Mouse (Mus musculus): ENCODE results near the gene Ntm. TPM values are rescaled to one million over a fixed set of nuclear protein-coding genes. Genes with fewer than 3 reads are reported as not detected.
A peak's percentile ranks its signal among the peaks of the same experiment; 100 is the strongest.

Gene Ntm
- total RNA-seq, 2 experiments from 2014 or later: 9.7 to 10.8 TPM

DNA sequence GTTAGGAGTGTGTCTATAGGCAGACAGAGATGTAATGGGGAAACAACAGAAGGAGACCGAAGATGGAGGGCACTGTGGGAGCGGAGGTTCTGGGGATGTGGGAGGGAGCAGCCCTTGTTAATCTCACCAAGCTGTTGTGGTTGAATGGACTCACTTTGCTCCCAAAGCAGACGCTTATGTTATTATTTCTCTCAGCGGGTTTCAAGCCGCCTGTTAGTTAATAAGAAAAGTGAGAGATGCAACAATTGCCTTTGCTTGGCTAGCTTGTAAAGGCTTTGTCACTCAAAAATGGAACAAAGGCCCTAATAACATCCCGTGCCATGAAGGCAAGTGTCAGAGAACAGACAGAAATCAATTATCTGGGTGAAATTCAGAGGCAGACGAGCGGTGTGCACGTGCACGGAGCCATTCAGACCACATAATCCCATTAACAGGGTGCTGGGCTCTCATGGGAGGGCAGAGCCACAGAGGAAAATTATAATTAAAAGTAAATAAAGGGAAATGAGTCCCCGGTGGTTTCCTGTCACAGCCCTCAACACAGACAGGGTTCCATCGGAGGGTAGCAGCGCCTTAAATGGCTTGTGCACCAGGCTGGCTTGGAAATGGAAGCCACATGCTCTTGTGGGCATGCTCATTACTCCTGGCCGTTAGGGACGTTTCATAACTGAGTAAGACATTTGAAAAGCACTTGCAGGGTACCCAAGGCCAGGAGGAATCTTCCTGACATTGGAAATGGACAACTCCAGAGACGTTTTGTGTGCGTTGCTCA lies 448.2 kb downstream of the Ntm start:
- no peak for DNase-seq (ENCODE audit: low spot score in 2 of 2)

- no peak for DNase-seq (ENCODE audit: low spot score in 2 of 2)
Measured at GRCm38 (mm10) chr9:29496002-29496401, 466.9 kb downstream of the Ntm start.

DNA sequence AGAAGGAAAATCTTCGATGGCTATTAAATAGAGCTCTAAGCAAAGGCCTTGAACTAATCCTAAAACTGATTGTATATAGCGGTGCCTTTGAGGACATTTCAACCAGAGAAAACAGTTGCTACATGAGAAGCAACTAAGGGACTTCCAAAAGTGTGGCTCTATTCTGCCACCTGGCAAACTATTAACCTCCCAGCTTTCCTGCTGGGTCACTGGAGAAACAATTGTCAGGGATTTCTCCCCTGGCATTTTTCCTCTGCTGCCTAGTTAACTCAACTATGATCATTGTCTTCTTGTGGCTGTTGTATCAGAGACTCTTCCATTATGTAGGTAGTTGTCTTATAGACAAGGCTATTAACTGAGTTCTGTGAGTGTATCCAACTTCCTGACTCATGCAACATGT lies 480.7 kb downstream of the Ntm start:
- DNase-seq (ENCODE audit: low spot score in 2 of 2): no peak

- no peak for DNase-seq (ENCODE audit: low spot score in 2 of 2)
Measured at GRCm38 (mm10) chr9:29479051-29479450, 483.9 kb downstream of the Ntm start.

DNA sequence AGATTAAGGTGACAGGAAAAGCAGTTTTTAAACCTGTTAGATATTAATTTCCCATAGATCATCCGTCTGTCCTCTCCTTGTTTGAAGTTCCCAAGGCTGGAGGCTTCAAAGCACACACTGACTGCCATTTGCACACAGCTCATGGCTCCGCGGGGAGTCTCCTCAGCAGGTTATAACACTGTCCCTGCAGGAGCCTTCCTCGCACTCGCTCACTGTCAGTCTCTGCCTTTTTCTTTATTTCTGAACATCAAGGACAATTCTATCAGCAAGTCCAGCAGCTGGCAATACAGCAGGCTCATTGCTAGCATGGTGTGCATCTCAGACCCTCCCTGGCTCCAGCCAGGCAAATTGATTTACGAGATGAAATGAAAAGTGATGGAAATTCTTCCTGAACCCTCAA lies 485.7 kb downstream of the Ntm start:
- DNase-seq (ENCODE audit: low spot score in 2 of 2): no peak

GRCm38 (mm10) chr9:29473418-29473817 lies 489.5 kb downstream of the Ntm start:
- no peak for DNase-seq (ENCODE audit: low spot score in 2 of 2)

- no peak for DNase-seq (ENCODE audit: low spot score in 2 of 2)
Measured at GRCm38 (mm10) chr9:29472226-29472625, 490.7 kb downstream of the Ntm start.

GRCm38 (mm10) chr9:29464756-29465155 lies 498.2 kb downstream of the Ntm start:
- no peak for DNase-seq (ENCODE audit: low spot score in 2 of 2)

GRCm38 (mm10) chr9:29462970-29463593 lies 499.9 kb downstream of the Ntm start:
- no peak for DNase-seq (ENCODE audit: low spot score in 2 of 2)

DNA sequence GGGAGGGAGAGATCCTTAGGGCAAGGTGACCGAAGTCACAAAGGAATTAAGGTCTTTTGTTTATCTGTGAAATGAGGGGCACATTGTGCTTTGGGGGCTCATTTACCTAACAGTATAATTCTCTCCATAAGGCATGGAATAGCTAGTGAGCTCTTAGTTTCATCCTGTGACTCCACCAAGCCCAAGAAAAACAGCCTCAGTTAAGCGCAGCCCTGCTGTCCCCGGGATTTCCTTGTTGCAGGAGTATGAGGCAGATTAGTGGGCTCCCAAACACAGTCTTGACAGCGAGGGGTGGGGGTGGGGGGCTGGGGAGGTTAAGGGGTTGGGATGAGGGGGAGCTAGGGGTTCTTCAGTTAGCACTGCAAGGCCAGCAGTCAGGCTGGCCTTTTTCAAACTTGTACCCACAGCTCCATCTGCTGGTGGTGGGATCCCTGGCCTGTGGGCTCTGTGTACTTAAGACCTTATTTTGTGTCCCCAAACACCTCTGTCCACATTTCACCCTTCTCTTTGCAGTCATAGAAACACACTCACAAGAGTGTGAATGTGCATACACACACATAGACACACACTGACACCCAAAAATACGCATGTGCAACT lies 504.9 kb downstream of the Ntm start:
- peak; percentile 25 to 56 for DNase-seq (ENCODE audit: low spot score in 2 of 2)

DNA sequence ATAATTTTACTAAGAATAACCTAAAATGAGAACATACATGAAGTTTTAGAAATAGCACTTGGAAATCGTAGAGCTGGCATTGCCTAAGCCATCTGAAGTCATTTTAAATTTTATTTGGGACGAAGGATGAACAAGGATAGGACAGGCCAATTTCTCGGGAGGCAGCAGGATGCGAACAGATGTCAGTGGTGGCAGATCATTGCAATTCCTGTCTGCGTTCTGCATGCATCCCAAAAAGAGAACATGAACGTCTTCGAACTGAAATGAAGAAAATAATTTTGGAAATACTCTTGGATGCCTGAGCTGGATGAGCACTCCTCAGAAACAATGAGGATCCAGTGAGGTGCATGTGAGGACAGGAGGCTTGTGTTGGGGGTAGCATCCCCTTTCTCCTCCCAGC lies 506.9 kb downstream of the Ntm start:
- DNase-seq (ENCODE audit: low spot score in 2 of 2): no peak

- DNase-seq (ENCODE audit: low spot score in 2 of 2): no peak
Measured at GRCm38 (mm10) chr9:29451232-29451631, 511.7 kb downstream of the Ntm start.

DNA sequence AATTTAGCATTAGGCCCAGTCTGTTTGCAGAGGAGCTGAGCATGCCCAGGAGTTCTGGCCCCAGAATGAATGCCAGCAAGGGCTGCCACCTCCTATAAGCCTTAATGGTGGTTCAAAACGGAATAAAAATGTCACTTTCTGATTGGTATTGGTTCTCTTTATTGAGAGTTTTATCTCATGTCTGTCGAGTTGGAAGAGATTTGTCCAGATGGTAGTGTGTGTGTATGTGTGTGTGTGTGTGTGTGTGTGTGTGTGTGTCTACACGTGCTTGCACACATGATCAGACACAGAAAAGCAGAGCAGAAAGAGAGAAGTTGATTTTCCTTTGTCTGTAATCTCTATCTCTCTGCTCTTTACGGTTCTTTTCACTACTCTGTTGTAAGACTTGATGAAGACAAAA lies 518.9 kb downstream of the Ntm start:
- no peak for DNase-seq (ENCODE audit: low spot score in 2 of 2)

DNA sequence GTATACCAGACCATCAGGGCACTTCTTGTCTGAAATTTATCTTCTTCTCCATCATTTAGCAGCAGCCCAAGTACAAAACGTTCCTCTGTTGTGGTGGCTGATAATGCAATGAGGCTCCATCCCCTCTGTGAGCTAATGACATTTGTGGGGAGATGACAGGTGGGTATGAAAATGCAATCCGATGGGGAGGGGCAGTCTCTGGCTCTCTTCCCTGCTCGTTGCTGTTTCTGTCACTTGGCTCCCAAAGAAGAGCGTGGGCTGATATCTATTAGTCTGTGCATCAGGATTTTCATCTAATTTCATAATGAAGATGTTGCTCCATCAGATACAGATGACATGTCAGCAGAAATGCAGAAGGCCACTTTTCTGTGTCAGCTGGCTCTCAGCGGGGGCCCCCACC lies 523.5 kb downstream of the Ntm start:
- DNase-seq (ENCODE audit: low spot score in 2 of 2): no peak

- DNase-seq (ENCODE audit: low spot score in 2 of 2): no peak
Measured at GRCm38 (mm10) chr9:29434611-29435010, 528.3 kb downstream of the Ntm start.

DNA sequence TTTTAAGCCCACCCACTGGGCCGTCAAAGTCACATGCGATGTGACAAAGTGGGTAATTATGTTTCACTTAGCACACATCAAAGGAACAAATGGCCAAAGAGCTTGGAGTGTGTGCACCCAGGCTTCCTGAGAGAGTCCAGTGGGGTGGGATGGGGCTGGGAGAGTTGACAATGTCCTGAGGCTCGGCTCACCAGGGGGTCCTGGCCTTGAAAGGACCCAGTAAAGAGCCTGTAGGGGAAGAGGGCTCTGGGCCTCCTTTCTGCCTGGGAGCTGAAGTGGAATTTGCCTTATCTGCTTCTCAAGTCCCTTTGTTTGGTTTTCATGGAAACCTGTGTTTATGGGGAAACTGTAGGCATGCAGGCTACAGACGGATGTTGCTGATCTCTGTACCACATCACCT lies 529.0 kb downstream of the Ntm start:
- DNase-seq (ENCODE audit: low spot score in 2 of 2): no peak

GRCm38 (mm10) chr9:29433156-29433555 lies 529.8 kb downstream of the Ntm start:
- DNase-seq (ENCODE audit: low spot score in 2 of 2): no peak

GRCm38 (mm10) chr9:29431590-29431989 lies 531.4 kb downstream of the Ntm start:
- no peak for DNase-seq (ENCODE audit: low spot score in 2 of 2)

GRCm38 (mm10) chr9:29430189-29430588 lies 532.8 kb downstream of the Ntm start:
- no peak for DNase-seq (ENCODE audit: low spot score in 2 of 2)

GRCm38 (mm10) chr9:29428322-29428721 lies 534.6 kb downstream of the Ntm start:
- DNase-seq (ENCODE audit: low spot score in 2 of 2): peak; percentile 59 to 66

DNA sequence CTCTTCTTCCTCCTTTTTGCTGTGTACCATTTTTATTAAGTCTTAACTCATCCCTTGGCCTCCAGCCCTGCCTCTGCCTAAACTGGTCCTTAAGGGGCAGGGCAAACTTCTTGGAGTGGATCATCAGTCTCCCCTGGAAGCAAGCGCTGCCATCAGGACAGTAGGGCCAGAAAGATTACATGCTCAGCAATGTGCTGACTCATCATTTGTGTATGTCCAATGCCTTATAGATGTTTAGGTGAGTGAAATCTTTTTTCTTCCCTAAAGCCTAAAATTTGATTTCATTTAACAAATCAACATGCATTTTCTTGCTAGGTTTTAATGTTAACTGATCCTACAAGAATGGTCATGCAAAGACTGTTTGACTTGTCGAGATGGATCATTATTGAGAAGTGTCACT lies 536.7 kb downstream of the Ntm start:
- no peak for DNase-seq (ENCODE audit: low spot score in 2 of 2)

- DNase-seq (ENCODE audit: low spot score in 2 of 2): no peak
Measured at GRCm38 (mm10) chr9:29415578-29415977, 547.4 kb downstream of the Ntm start.

DNA sequence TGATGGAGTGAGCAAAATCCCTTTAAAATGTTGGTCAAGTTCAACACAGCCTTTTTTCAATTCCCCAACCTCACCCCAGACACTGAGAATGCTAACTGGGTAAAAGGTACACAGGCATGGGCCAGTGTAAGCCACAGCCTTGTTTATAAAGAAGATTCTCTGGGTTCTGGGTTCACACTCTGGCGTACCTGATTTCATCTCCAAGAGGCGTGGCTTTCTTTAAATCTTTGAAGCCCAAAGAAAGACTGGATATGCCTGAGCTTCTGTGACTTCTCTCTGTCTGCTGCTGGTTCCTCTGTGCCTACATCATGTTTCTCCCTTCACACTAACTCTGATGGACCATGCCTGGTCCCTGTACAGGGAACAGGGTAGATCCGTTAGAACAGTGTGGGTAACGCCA lies 549.8 kb downstream of the Ntm start:
- no peak for DNase-seq (ENCODE audit: low spot score in 2 of 2)
